Comparison of ENCODE assay signal across 27 mouse cellular contexts in the genomic region with DNA sequence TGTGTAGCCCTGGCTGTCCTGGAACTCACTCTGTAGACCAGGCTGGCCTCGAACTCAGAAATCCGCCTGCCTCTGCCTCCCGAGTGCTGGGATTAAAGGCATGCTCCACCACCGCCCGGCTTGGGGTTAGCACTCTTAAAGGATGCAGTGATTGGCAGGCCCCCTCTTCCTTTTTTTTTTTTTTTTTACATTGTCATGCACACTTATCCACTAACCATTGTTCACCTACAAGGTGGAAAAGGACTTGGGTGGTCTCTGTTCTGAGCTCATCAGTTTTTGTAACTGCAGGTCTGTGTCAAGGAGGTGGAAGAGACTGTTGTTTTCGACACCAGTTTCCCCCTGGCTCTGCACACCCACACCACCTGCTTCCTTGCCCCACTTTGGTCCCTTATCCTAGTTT.
"Had no signal": no experiment of that assay in that cellular context is flagged by ENCODE, and none has a peak within 500 bp of the region (broad histone marks: within the 10 kb centered on the region; RNA-seq: fewer than 3 reads in every experiment).

No protein-coding gene starts in this region.

- DNase-seq: left cerebral cortex, postnatal 4 days; liver; liver, embryonic 13.5 days; liver, postnatal 0 days; lung, adult 18-20 months; lung, adult 2 months; lung, embryonic 14.5 days; lung, postnatal 10 days; lung, postnatal 14 days; lung, postnatal 36 days; lung, postnatal 4 days; midbrain, embryonic 14.5 days had no signal

- H3K36me3 ChIP-seq: limb, embryonic 10.5 days; limb, embryonic 12.5 days; limb, embryonic 13.5 days; limb, embryonic 15.5 days; liver, embryonic 12.5 days; liver, embryonic 13.5 days; liver, embryonic 15.5 days; lung, embryonic 15.5 days; midbrain, embryonic 10.5 days; midbrain, embryonic 12.5 days; midbrain, embryonic 13.5 days; midbrain, embryonic 15.5 days had no signal

- H3K27me3 ChIP-seq: limb, embryonic 13.5 days; limb, embryonic 15.5 days; liver, embryonic 12.5 days; liver, embryonic 13.5 days; liver, embryonic 15.5 days; lung, embryonic 15.5 days; megakaryocyte, embryonic 14.5 days; midbrain, embryonic 12.5 days; midbrain, embryonic 13.5 days; midbrain, embryonic 15.5 days had no signal

- H3K4me3 ChIP-seq: limb, embryonic 10.5 days; limb, embryonic 12.5 days; limb, embryonic 13.5 days; limb, embryonic 15.5 days; liver, embryonic 12.5 days; liver, embryonic 13.5 days; liver, embryonic 15.5 days; lung, embryonic 15.5 days; megakaryocyte, embryonic 14.5 days; midbrain, embryonic 10.5 days; midbrain, embryonic 12.5 days; midbrain, embryonic 13.5 days; midbrain, embryonic 15.5 days; myocyte had no signal

- H3K9ac ChIP-seq: limb, embryonic 12.5 days; limb, embryonic 13.5 days; limb, embryonic 15.5 days; liver, embryonic 12.5 days; liver, embryonic 13.5 days; liver, embryonic 14.5 days; liver, embryonic 15.5 days; liver, postnatal 0 days; lung, embryonic 14.5 days; lung, embryonic 15.5 days; midbrain, embryonic 12.5 days; midbrain, embryonic 13.5 days; midbrain, embryonic 15.5 days had no signal

- H3K4me1 ChIP-seq: limb, embryonic 12.5 days; limb, embryonic 15.5 days; liver, embryonic 13.5 days; liver, embryonic 15.5 days; lung, embryonic 15.5 days; midbrain, embryonic 10.5 days; midbrain, embryonic 12.5 days; midbrain, embryonic 13.5 days; midbrain, embryonic 15.5 days had no signal

- H3K9me3 ChIP-seq: limb, embryonic 10.5 days; limb, embryonic 12.5 days; limb, embryonic 15.5 days; liver, embryonic 12.5 days; liver, embryonic 13.5 days; liver, embryonic 15.5 days; lung, embryonic 15.5 days; midbrain, embryonic 10.5 days; midbrain, embryonic 12.5 days; midbrain, embryonic 13.5 days; midbrain, embryonic 15.5 days had no signal

- H3K27ac ChIP-seq: limb, embryonic 10.5 days; limb, embryonic 12.5 days; limb, embryonic 13.5 days; limb, embryonic 15.5 days; liver, embryonic 12.5 days; liver, embryonic 13.5 days; liver, embryonic 14.5 days; liver, embryonic 15.5 days; lung, embryonic 15.5 days; macrophage; midbrain, embryonic 10.5 days; midbrain, embryonic 12.5 days; midbrain, embryonic 13.5 days; midbrain, embryonic 15.5 days had no signal
